8 mouse cellular contexts compared by ENCODE assay signal in genomic region chr4:149564452-149565407, GRCm38 (mm10). TPM values are rescaled to one million over a fixed set of nuclear protein-coding genes. Genes with fewer than 3 reads are reported as not detected.
A peak's percentile ranks its signal among the peaks of the same experiment; 100 is the strongest.
DNase-seq lines count a peak whose midpoint lies in the region; ATAC-seq and TF ChIP-seq lines count a peak whose summit lies in the region.

No protein-coding gene starts in this region.

- no peaks in the 10 kb centered on the region for H3K9me3 ChIP-seq in intestine, postnatal 0 days (ENCODE audit: control insufficient read depth)
- H3K9me3 ChIP-seq in limb, embryonic 14.5 days (ENCODE audit: control insufficient read depth, low read length) = peaks cover 4% of the 10 kb centered on the region; the same call in 1 of the 2 replicates
- H3K9me3 ChIP-seq in neural tube, embryonic 14.5 days (ENCODE audit: control insufficient read depth, low read length) = no peaks in the 10 kb centered on the region

- peak; percentile 42; the same call in 1 of the 2 replicates for ATAC-seq in intestine, postnatal 0 days
- ATAC-seq in limb, embryonic 14.5 days (ENCODE audit: low FRiP score, low read depth) = peak; percentile 80; the same call in 1 of the 2 replicates
- ATAC-seq in neural tube, embryonic 14.5 days (ENCODE audit: low read depth) = peak; percentile 54

- DNase-seq in gastrocnemius, adult 2 months = peak; percentile 83
- no peak for DNase-seq in gastrocnemius, adult 18-20 months (ENCODE audit: low spot score)
- peak; percentile 86 to 88 for DNase-seq in cerebellum, postnatal 36 days
- DNase-seq in heart, adult 18-20 months = peak; percentile 82 to 90
- peak; percentile 75 for DNase-seq in limb, embryonic 14.5 days (ENCODE audit: low spot score)
- DNase-seq in c-Kit-positive CD71-positive TER-119-positive erythroid progenitor cells, embryonic 14.5 days (ENCODE audit: low spot score) = no peak

- TF ChIP-seq POLR2A in limb, embryonic 14.5 days (IDR thresholded peaks at IDR 0.05; ENCODE audit: borderline replicate concordance, extremely low read depth, insufficient read depth, insufficient read length) = no peak

- WGBS in intestine, postnatal 0 days = 38% methylated on average over 20 of the region's 20 CpGs
- 51% methylated on average over 20 of the region's 20 CpGs for WGBS in limb, embryonic 14.5 days
- WGBS in neural tube, embryonic 14.5 days = 26% methylated on average over 20 of the region's 20 CpGs

- H3K27ac ChIP-seq in gastrocnemius, adult 2 months = peak overlapping the region; percentile 68
- H3K27ac ChIP-seq in intestine, postnatal 0 days (ENCODE audit: low read depth, low read length) = peak overlapping the region; percentile 54
- no peak overlapping the region for H3K27ac ChIP-seq in limb, embryonic 14.5 days (replicated peaks; ENCODE audit: low read depth, low read length)
- peak overlapping the region; percentile 77 for H3K27ac ChIP-seq in neural tube, embryonic 14.5 days (ENCODE audit: low read depth, low read length)

- TF ChIP-seq CTCF in gastrocnemius, adult 2 months (IDR thresholded peaks at IDR 0.05) = peak; percentile 57
- TF ChIP-seq CTCF in intestine, postnatal 0 days (IDR thresholded peaks at IDR 0.05; ENCODE audit: low read depth) = peak; percentile 73

- H3K4me3 ChIP-seq in gastrocnemius, adult 2 months = peak overlapping the region; percentile 34; the same call in 1 of the 2 replicates
- no peak overlapping the region for H3K4me3 ChIP-seq in intestine, postnatal 0 days (ENCODE audit: low read depth, low read length)
- H3K4me3 ChIP-seq in limb, embryonic 14.5 days (replicated peaks; ENCODE audit: low read length) = no peak overlapping the region
- no peak overlapping the region for H3K4me3 ChIP-seq in neural tube, embryonic 14.5 days (ENCODE audit: low read depth, low read length)

- no peaks in the 10 kb centered on the region for H3K27me3 ChIP-seq in intestine, postnatal 0 days (replicated peaks; ENCODE audit: control insufficient read depth, insufficient read depth, low read length)
- no peaks in the 10 kb centered on the region for H3K27me3 ChIP-seq in limb, embryonic 14.5 days (ENCODE audit: control insufficient read depth, insufficient read depth, low read length)
- H3K27me3 ChIP-seq in neural tube, embryonic 14.5 days (ENCODE audit: control insufficient read depth, insufficient read depth, low read length) = no peaks in the 10 kb centered on the region

- no peaks in the 10 kb centered on the region; the same call in 1 of the 2 replicates for H3K36me3 ChIP-seq in intestine, postnatal 0 days (ENCODE audit: control insufficient read depth, insufficient read depth)
- H3K36me3 ChIP-seq in limb, embryonic 14.5 days (ENCODE audit: control insufficient read depth, insufficient read depth, low read length) = peaks cover 4% of the 10 kb centered on the region
- H3K36me3 ChIP-seq in neural tube, embryonic 14.5 days (ENCODE audit: control insufficient read depth, insufficient read depth, low read length) = 0 out of 2 replicates have a peak, but pooled peaks cover 9% of the 10 kb centered on the region

- intact Hi-C loops in gastrocnemius, adult 2 months (cut with DNase I) = no loop called here

- H3K4me2 ChIP-seq in intestine, postnatal 0 days (replicated peaks; ENCODE audit: low read depth) = peak overlapping the region; percentile 45
- H3K4me2 ChIP-seq in limb, embryonic 14.5 days (replicated peaks; ENCODE audit: low read depth, low read length, severe bottlenecking) = no peak overlapping the region; the same call in 1 of the 2 replicates
- peak overlapping the region; percentile 29 for H3K4me2 ChIP-seq in neural tube, embryonic 14.5 days (ENCODE audit: low read depth, low read length)

- H3K4me1 ChIP-seq in intestine, postnatal 0 days (replicated peaks; ENCODE audit: control insufficient read depth, insufficient read depth, low read length) = peaks cover 13% of the 10 kb centered on the region
- H3K4me1 ChIP-seq in limb, embryonic 14.5 days (ENCODE audit: control insufficient read depth, insufficient read depth, low read length) = peaks cover 12% of the 10 kb centered on the region
- H3K4me1 ChIP-seq in neural tube, embryonic 14.5 days (ENCODE audit: control insufficient read depth, insufficient read depth, low read length) = peaks cover 27% of the 10 kb centered on the region

- no peak overlapping the region for H3K9ac ChIP-seq in intestine, postnatal 0 days (ENCODE audit: low read depth, low read length)
- H3K9ac ChIP-seq in limb, embryonic 14.5 days (ENCODE audit: low read depth, low read length, severe bottlenecking) = no peak overlapping the region
- H3K9ac ChIP-seq in neural tube, embryonic 14.5 days (replicated peaks; ENCODE audit: low read depth, low read length) = no peak overlapping the region; the same call in 1 of the 2 replicates

RNA-seq across cellular contexts. Expression of gene Clstn1, which starts 21.5 kb away (rescaled TPM):
- 10 to 100 TPM; 24.0 to 38.2 TPM for total RNA-seq in gastrocnemius, adult 2 months (2021)
- total RNA-seq in gastrocnemius, adult 18-20 months (2021) = 10 to 100 TPM; 27.5 to 35.0 TPM
- total RNA-seq in heart, adult 18-20 months (2021) = 10 to 100 TPM; 96.1 to 96.2 TPM
- polyA plus RNA-seq in intestine, postnatal 0 days (2015; fragmentation: Nextera tagmentation; extraction: Ambion mirVana) = 34.3 and 34.7 TPM in 2 replicates
- 56.5 and 58.2 TPM in 2 replicates for polyA plus RNA-seq in limb, embryonic 14.5 days (2012; rRNA removed)
- polyA plus RNA-seq in limb, embryonic 14.5 days (2014; fragmentation: Nextera tagmentation; extraction: Ambion mirVana) = 51.2 and 61.1 TPM in 2 replicates
- 107 and 139 TPM in 2 replicates for polyA plus RNA-seq in neural tube, embryonic 14.5 days (2014; fragmentation: Nextera tagmentation; extraction: Ambion mirVana)

RNA-seq across cellular contexts. Expression of gene Ctnnbip1, which starts 46.7 kb away (rescaled TPM):
- 10 to 100 TPM; 19.0 to 21.4 TPM for total RNA-seq in gastrocnemius, adult 2 months (2021)
- total RNA-seq in gastrocnemius, adult 18-20 months (2021) = 10 to 100 TPM; 17.7 to 19.0 TPM
- total RNA-seq in heart, adult 18-20 months (2021) = 10 to 100 TPM; 24.2 to 25.1 TPM
- 52.8 and 53.5 TPM in 2 replicates for polyA plus RNA-seq in intestine, postnatal 0 days (2015; fragmentation: Nextera tagmentation; extraction: Ambion mirVana)
- 39.3 and 43.5 TPM in 2 replicates for polyA plus RNA-seq in limb, embryonic 14.5 days (2012; rRNA removed)
- 73.6 and 75.0 TPM in 2 replicates for polyA plus RNA-seq in limb, embryonic 14.5 days (2014; fragmentation: Nextera tagmentation; extraction: Ambion mirVana)
- 93.2 and 98.0 TPM in 2 replicates for polyA plus RNA-seq in neural tube, embryonic 14.5 days (2014; fragmentation: Nextera tagmentation; extraction: Ambion mirVana)

Comparison
In these comparisons a context has a peak if more than half of its experiments do, and no peak if none do; other contexts are left out.
1. DNase-seq: peak in gastrocnemius, adult 2 months (single experiment), cerebellum, postnatal 36 days (2 of 2), heart, adult 18-20 months (2 of 2) and limb, embryonic 14.5 days (single experiment); none in gastrocnemius, adult 18-20 months (single experiment) and c-Kit-positive CD71-positive TER-119-positive erythroid progenitor cells, embryonic 14.5 days (single experiment).
2. Peak in every context shown above with its lines, with median percentiles within 50 percentile points of each other: ATAC-seq.